10 mouse cellular contexts compared by ENCODE assay signal in the genomic region with DNA sequence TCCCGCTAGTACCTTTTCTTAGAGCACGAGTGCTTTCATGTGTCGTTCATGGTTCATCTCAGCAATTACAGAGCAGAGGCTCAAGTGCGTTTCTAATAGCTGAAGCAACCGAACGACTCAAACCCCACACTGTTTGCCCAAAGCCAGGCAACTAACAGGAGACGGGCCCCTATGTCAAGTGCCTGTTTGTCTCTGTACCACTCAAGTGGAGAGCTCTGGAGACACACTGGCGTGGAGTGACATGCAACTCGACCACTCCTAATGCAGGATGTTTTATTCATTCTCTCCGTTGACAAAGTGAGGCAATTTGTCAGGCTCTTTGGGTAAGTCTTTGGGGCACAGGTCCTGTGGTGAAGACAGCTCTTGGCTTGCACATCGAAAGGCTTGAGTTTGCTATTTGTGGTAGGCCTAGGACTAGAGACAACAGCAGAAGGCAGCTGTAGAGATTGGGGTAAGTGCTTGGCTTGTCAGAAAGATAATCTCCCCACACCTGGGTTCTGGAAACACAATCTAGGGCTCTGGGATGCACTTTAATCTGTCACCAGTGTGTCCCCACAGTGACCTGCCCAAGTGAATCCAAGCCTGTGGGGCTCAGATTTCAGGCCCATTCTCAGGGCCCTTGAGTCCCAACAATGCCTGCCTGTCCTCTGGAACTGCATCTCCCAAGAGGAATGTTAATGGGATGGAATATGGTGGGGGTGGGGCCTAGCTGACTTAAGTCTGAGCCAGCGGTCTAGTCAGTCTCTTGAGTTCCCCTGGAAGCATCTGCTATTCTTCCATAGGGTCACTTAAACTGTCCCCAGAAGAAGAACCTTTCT.
DNase-seq lines count a peak whose midpoint lies in the region; ATAC-seq lines count a peak whose summit lies in the region.
"Had no signal": no experiment of that assay in that cellular context is flagged by ENCODE, and none has a peak within 500 bp of the region (broad histone marks: within the 10 kb centered on the region; RNA-seq: fewer than 3 reads in every experiment).

No protein-coding gene starts in this region.

- no peak overlapping the region for H3K4me3 ChIP-seq in heart, embryonic 12.5 days
- no peak overlapping the region for H3K4me3 ChIP-seq in lung, embryonic 16.5 days (ENCODE audit: low read length)
- no peak overlapping the region for H3K4me3 ChIP-seq in embryonic facial prominence, embryonic 12.5 days
- no peak overlapping the region for H3K4me3 ChIP-seq in neural tube, embryonic 13.5 days

- H3K9me3 ChIP-seq in heart, embryonic 12.5 days (replicated peaks) = no peaks in the 10 kb centered on the region
- no peaks in the 10 kb centered on the region for H3K9me3 ChIP-seq in lung, embryonic 16.5 days (ENCODE audit: control insufficient read depth, low read length)
- H3K9me3 ChIP-seq in embryonic facial prominence, embryonic 12.5 days = no peaks in the 10 kb centered on the region
- H3K9me3 ChIP-seq in neural tube, embryonic 13.5 days = no peaks in the 10 kb centered on the region

- peak; percentile 69 for ATAC-seq in heart, embryonic 12.5 days (ENCODE audit: insufficient number of reproducible peaks, low FRiP score)
- peak; percentile 13; the same call in 1 of the 2 replicates for ATAC-seq in lung, embryonic 16.5 days (ENCODE audit: low read depth)
- peak; percentile 23; the same call in 1 of the 2 replicates for ATAC-seq in embryonic facial prominence, embryonic 12.5 days (ENCODE audit: insufficient number of reproducible peaks, insufficient read depth, low FRiP score, low TSS enrichment)
- ATAC-seq in neural tube, embryonic 13.5 days (ENCODE audit: low read depth) = peak; percentile 42; the same call in 1 of the 2 replicates

- H3K4me1 ChIP-seq in heart, embryonic 12.5 days (replicated peaks) = peaks cover 49% of the 10 kb centered on the region
- H3K4me1 ChIP-seq in lung, embryonic 16.5 days (replicated peaks; ENCODE audit: control insufficient read depth, insufficient read depth, low read length) = peaks cover 30% of the 10 kb centered on the region
- peaks cover 66% of the 10 kb centered on the region for H3K4me1 ChIP-seq in embryonic facial prominence, embryonic 12.5 days
- H3K4me1 ChIP-seq in neural tube, embryonic 13.5 days (replicated peaks) = peaks cover 57% of the 10 kb centered on the region

- DNase-seq in heart, postnatal 10 days = no peak
- no peak for DNase-seq in lung, postnatal 4 days
- DNase-seq in frontal cortex, postnatal 10 days (ENCODE audit: low spot score in 2 of 2) = no peak
- DNase-seq in cerebellum, adult 11 months = no peak
- DNase-seq: B cell, adult 2 months had no signal

- intact Hi-C loops in heart, postnatal 10 days (cut with DNase I) = no loop called here

- H3K4me2 ChIP-seq in heart, embryonic 12.5 days = peak overlapping the region; percentile 24
- no peak overlapping the region for H3K4me2 ChIP-seq in lung, embryonic 16.5 days (ENCODE audit: low read depth, low read length)
- H3K4me2 ChIP-seq in embryonic facial prominence, embryonic 12.5 days (replicated peaks) = no peak overlapping the region
- H3K4me2 ChIP-seq in neural tube, embryonic 13.5 days = no peak overlapping the region

- H3K27ac ChIP-seq in heart, embryonic 12.5 days (ENCODE audit: poor library complexity, severe bottlenecking) = 0 out of 2 replicates have a peak overlapping the region, but pooled peaks have one; percentile 11
- no peak overlapping the region; the same call in 1 of the 2 replicates for H3K27ac ChIP-seq in lung, embryonic 16.5 days (ENCODE audit: low read length)
- H3K27ac ChIP-seq in embryonic facial prominence, embryonic 12.5 days = peak overlapping the region; percentile 73
- peak overlapping the region; percentile 50; the same call in 1 of the 2 replicates for H3K27ac ChIP-seq in neural tube, embryonic 13.5 days (replicated peaks)
- H3K27ac ChIP-seq: macrophage had no signal

- H3K27me3 ChIP-seq in heart, embryonic 12.5 days (replicated peaks) = peaks cover 55% of the 10 kb centered on the region
- no peaks in the 10 kb centered on the region for H3K27me3 ChIP-seq in lung, embryonic 16.5 days (ENCODE audit: control insufficient read depth, insufficient read depth, low read depth, low read length)
- H3K27me3 ChIP-seq in embryonic facial prominence, embryonic 12.5 days = no peaks in the 10 kb centered on the region
- H3K27me3 ChIP-seq in neural tube, embryonic 13.5 days = peaks cover 5% of the 10 kb centered on the region; the same call in 1 of the 2 replicates

- H3K9ac ChIP-seq in heart, embryonic 12.5 days = no peak overlapping the region
- H3K9ac ChIP-seq in lung, embryonic 16.5 days (ENCODE audit: low read length) = no peak overlapping the region
- H3K9ac ChIP-seq in embryonic facial prominence, embryonic 12.5 days = no peak overlapping the region
- H3K9ac ChIP-seq in neural tube, embryonic 13.5 days = no peak overlapping the region

- H3K36me3 ChIP-seq in heart, embryonic 12.5 days = no peaks in the 10 kb centered on the region
- H3K36me3 ChIP-seq in lung, embryonic 16.5 days (ENCODE audit: control insufficient read depth, insufficient read depth, low read length) = no peaks in the 10 kb centered on the region
- H3K36me3 ChIP-seq in embryonic facial prominence, embryonic 12.5 days = no peaks in the 10 kb centered on the region
- H3K36me3 ChIP-seq in neural tube, embryonic 13.5 days = no peaks in the 10 kb centered on the region

- WGBS in heart, embryonic 12.5 days = 31% methylated on average over 12 of the region's 12 CpGs
- WGBS in lung, embryonic 16.5 days = 34% methylated on average over 12 of the region's 12 CpGs
- 38% methylated on average over 12 of the region's 12 CpGs for WGBS in embryonic facial prominence, embryonic 12.5 days
- WGBS in neural tube, embryonic 13.5 days = 33% methylated on average over 12 of the region's 12 CpGs

Comparison
In these comparisons a context has a peak if more than half of its experiments do, and no peak if none do; other contexts are left out.
1. ATAC-seq: peak in every context shown above with its lines; median percentile 69 in heart, embryonic 12.5 days; 42 in neural tube, embryonic 13.5 days; 23 in embryonic facial prominence, embryonic 12.5 days; 13 in lung, embryonic 16.5 days.